Mouse (Mus musculus) T-helper 2 cell (primary cell): ENCODE measurements at regions not wholly inside any gene's neighbourhood (a gene's known extent, or its start where the extent isn't known, plus 50 kb on each side); places are given as distances from the start of the nearest gene placed in this dataset.

Source experiments
- in situ Hi-C: fragments of 300-600 bp; cut with MboI, MseI; formaldehyde crosslinking; loops from one replicate; pipeline ENCODE4 v1.15.1; 2025; ENCODE audit warnings: high pct_unique_total_duplicates

GRCm38 (mm10) chr6:66480207-66480606, 55.0 kb upstream of the Mad2l1 start:
- in situ Hi-C loops, result no loop called here

GRCm38 (mm10) chr6:66482797-66483196, 52.4 kb upstream of the Mad2l1 start:
- in situ Hi-C loops, result no loop called here
